Mouse (Mus musculus) erythroblast, embryonic 14.5 days (primary cell): ENCODE measurements around the gene Cnot6. TPM values are rescaled to one million over a fixed set of nuclear protein-coding genes. Genes with fewer than 3 reads are reported as not detected.

ENCODE experiments used
- H3K27me3 ChIP-seq: 2 replicates; pipeline ENCODE4 v1.6.1; 2012; ENCODE audit warnings: inconsistent platforms; ENCODE audit not compliant: control insufficient read depth
- H3K36me3 ChIP-seq: 2 replicates; pipeline ENCODE4 v1.6.1; 2012; ENCODE audit warnings: mild to moderate bottlenecking, inconsistent platforms; ENCODE audit not compliant: control insufficient read depth
- H3K4me1 ChIP-seq: 2 replicates; pipeline ENCODE4 v1.6.1; 2012; ENCODE audit warnings: inconsistent platforms; ENCODE audit not compliant: control insufficient read depth
- H3K4me3 ChIP-seq: replicated peaks from 2 replicates; pipeline ENCODE3; 2012; ENCODE audit warnings: moderate library complexity, mild to moderate bottlenecking, inconsistent platforms
- H3K9me3 ChIP-seq: 2 replicates; pipeline ENCODE4 v1.6.1; 2012; ENCODE audit warnings: low read length, inconsistent platforms, mixed read lengths; ENCODE audit not compliant: control insufficient read depth
- GATA1 ChIP-seq: IDR thresholded peaks from 2 replicates; pipeline ENCODE4 v1.6.1; 2012; ENCODE audit warnings: low read length, inconsistent platforms, mixed read lengths
- TAL1 ChIP-seq: IDR thresholded peaks from 3 replicates; pipeline ENCODE4 v1.6.1; 2012; ENCODE audit warnings: low read length, inconsistent platforms, mixed read lengths
- polyA plus RNA-seq: library from polyadenylated mRNA; stranded (reverse); fragments of >175 nt; gene quantifications from 2 replicates; pipeline ENCODE4 v1.2.3, GENCODE M21; 2012

The Cnot6 gene
- polyA plus RNA-seq, 1 experiment = 0.94 TPM

GRCm38 (mm10) chr11:49626748-49627147 lies 85.8 kb downstream of the Cnot6 start:
- no peaks in the 10 kb centered on the region for H3K4me1 ChIP-seq
- no peaks in the 10 kb centered on the region for H3K36me3 ChIP-seq
- no peaks in the 10 kb centered on the region for H3K27me3 ChIP-seq
- H3K9me3 ChIP-seq = no peaks in the 10 kb centered on the region
- no peak for TF ChIP-seq GATA1
- no peak for TF ChIP-seq TAL1
- no peak overlapping the region for H3K4me3 ChIP-seq

DNA sequence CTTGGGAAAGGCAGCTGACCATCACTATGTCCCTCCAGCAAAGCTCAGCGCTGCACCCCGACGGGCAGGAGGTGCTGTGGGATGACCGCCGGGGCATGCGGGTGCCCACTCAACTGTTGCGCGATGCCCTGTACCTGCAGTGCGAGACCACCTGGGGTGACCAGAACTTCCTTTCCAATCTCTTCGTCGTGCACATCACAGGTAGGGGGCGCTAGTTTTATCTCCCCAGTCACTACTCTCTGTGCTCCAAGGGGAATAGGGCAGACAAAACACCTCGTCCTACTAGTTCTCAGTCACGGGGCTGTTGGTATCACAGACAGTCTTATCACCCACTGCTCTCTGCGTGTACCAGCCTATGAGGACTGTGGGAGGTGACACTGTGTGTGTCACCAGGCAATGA lies 86.7 kb downstream of the Cnot6 start:
- Histone ChIP-seq H3K9me3 (no peaks in the 10 kb centered on the region), H3K27me3 (no peaks in the 10 kb centered on the region), H3K4me3 (no peak overlapping the region), H3K36me3 (no peaks in the 10 kb centered on the region), H3K4me1 (no peaks in the 10 kb centered on the region)
- no peak for TF ChIP-seq GATA1
- TF ChIP-seq TAL1 = no peak

- TF ChIP-seq GATA1 (no peak), TAL1 (no peak)
Measured at GRCm38 (mm10) chr11:49624156-49624555, 88.4 kb downstream of the Cnot6 start.

DNA sequence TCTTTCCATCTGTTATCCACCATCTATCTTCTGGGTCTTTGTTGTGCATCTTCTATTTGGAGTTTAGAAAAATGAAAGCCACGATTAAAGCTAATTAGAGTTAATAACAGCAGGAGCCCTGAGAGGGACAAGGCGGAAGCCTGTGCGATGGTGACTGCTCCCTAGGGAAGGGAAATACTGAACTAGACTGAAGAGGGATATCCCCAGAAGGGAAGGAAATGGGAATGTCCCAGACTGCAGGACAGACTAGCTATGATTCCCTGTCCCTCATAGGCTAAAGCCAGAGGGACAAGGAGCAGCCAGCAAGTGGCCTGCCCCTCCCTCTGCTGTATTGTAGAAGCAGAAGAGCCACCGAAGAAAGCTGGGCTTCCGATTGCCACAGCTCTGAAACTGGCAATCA lies 90.6 kb downstream of the Cnot6 start:
- H3K9me3 ChIP-seq = no peaks in the 10 kb centered on the region
- H3K4me1 ChIP-seq = no peaks in the 10 kb centered on the region
- TF ChIP-seq TAL1 = no peak
- no peak for TF ChIP-seq GATA1
- H3K4me3 ChIP-seq = no peak overlapping the region
- peaks cover 5% of the 10 kb centered on the region for H3K27me3 ChIP-seq
- no peaks in the 10 kb centered on the region for H3K36me3 ChIP-seq

More at GRCm38 (mm10) chr11:49624156-49624555, 88.4 kb downstream of the Cnot6 start:
- H3K9me3 ChIP-seq = no peaks in the 10 kb centered on the region
- no peaks in the 10 kb centered on the region for H3K4me1 ChIP-seq
- no peaks in the 10 kb centered on the region for H3K36me3 ChIP-seq
- H3K27me3 ChIP-seq = no peaks in the 10 kb centered on the region
- no peak overlapping the region for H3K4me3 ChIP-seq

Other genes with a start within 250 kb of the Cnot6 start
- gene Olfr1386, start 247.7 kb downstream of the Cnot6 start, polyA plus RNA-seq = not detected in 2 replicates
- not detected in 2 replicates for gene Olfr1385, start 223.7 kb downstream of the Cnot6 start, polyA plus RNA-seq
- not detected in 2 replicates for gene Olfr1384, start 206.0 kb downstream of the Cnot6 start, polyA plus RNA-seq
- 0.01 TPM in 1 of 2 replicates, not detected in the other for gene Olfr1383, start 193.1 kb downstream of the Cnot6 start, polyA plus RNA-seq
- gene Olfr1382, start 184.5 kb downstream of the Cnot6 start, polyA plus RNA-seq = not detected in 2 replicates
- gene Olfr1381, start 169.3 kb downstream of the Cnot6 start, polyA plus RNA-seq = 0.01 TPM in 1 of 2 replicates, not detected in the other
- gene Olfr1380, start 155.8 kb downstream of the Cnot6 start, polyA plus RNA-seq = not detected in 2 replicates
- 0.04 TPM in 2 replicates for gene Flt4, start 103.5 kb downstream of the Cnot6 start, polyA plus RNA-seq
- gene Scgb3a1, start 49.1 kb downstream of the Cnot6 start, polyA plus RNA-seq = not detected in 2 replicates
- gene Gfpt2, start 81.5 kb upstream of the Cnot6 start, polyA plus RNA-seq = not detected in 2 replicates
- gene Mapk9, start 134.0 kb upstream of the Cnot6 start, polyA plus RNA-seq = 0.44 and 0.63 TPM in 2 replicates
- not detected in 2 replicates for gene Rasgef1c, start 189.1 kb upstream of the Cnot6 start, polyA plus RNA-seq